Mouse (Mus musculus) heart, postnatal 25 days (tissue): ENCODE results near the gene Cdh6. TPM values are rescaled to one million over a fixed set of nuclear protein-coding genes. Genes with fewer than 3 reads are reported as not detected.

ENCODE experiments used
- DNase-seq: peaks from one replicate; pipeline ENCODE4 v3.0.0; 2022; ENCODE audit warnings: low spot score
- intact Hi-C: fragments of 180-260 bp; cut with DNase I; formaldehyde crosslinking; loops from one replicate; pipeline ENCODE4 v1.15.1; 2025
- total RNA-seq, 2 experiments: library from RNA; stranded (reverse); gene quantifications; 2 replicates each; pipeline ENCODE4 v1.2.3; 2021

Gene Cdh6
- total RNA-seq, 2 experiments from 2014 or later: 0.34 to 1.1 TPM

- intact Hi-C loops: no loop called here
- DNase-seq: no peak
Measured at GRCm38 (mm10) chr15:13076908-13077669, 96.4 kb downstream of the Cdh6 start.

GRCm38 (mm10) chr15:13074047-13074446, 99.4 kb downstream of the Cdh6 start:
- DNase-seq: no peak

GRCm38 (mm10) chr15:13068213-13068516, 105.3 kb downstream of the Cdh6 start:
- intact Hi-C loops: no loop called here
- no peak for DNase-seq

More at GRCm38 (mm10) chr15:13074047-13074446, 99.4 kb downstream of the Cdh6 start:
- intact Hi-C loops: no loop called here

- DNase-seq: no peak
- intact Hi-C loops: no loop called here
Measured at GRCm38 (mm10) chr15:13067429-13068212, 105.9 kb downstream of the Cdh6 start.

- no peak for DNase-seq
- intact Hi-C loops: no loop called here
Measured at GRCm38 (mm10) chr15:13066765-13067164, 106.7 kb downstream of the Cdh6 start.

GRCm38 (mm10) chr15:13063633-13064032, 109.8 kb downstream of the Cdh6 start:
- DNase-seq: no peak
- intact Hi-C loops: no loop called here

- no peak for DNase-seq
Measured at GRCm38 (mm10) chr15:13057728-13058127, 115.7 kb downstream of the Cdh6 start.

GRCm38 (mm10) chr15:13057302-13057701, 116.2 kb downstream of the Cdh6 start:
- intact Hi-C loops: no loop called here

More at GRCm38 (mm10) chr15:13057728-13058127, 115.7 kb downstream of the Cdh6 start:
- intact Hi-C loops: no loop called here

GRCm38 (mm10) chr15:13047910-13048309, 125.6 kb downstream of the Cdh6 start:
- no peak for DNase-seq
- intact Hi-C loops: no loop called here

More at GRCm38 (mm10) chr15:13057302-13057701, 116.2 kb downstream of the Cdh6 start:
- DNase-seq: no peak

GRCm38 (mm10) chr15:13034436-13034835, 139.0 kb downstream of the Cdh6 start:
- no peak for DNase-seq
- intact Hi-C loops: no loop called here

GRCm38 (mm10) chr15:13030641-13031040, 142.8 kb downstream of the Cdh6 start:
- DNase-seq: no peak
- intact Hi-C loops: no loop called here

GRCm38 (mm10) chr15:13027513-13027912, 146.0 kb downstream of the Cdh6 start:
- intact Hi-C loops: no loop called here
- no peak for DNase-seq

GRCm38 (mm10) chr15:13016756-13017357, 156.6 kb downstream of the Cdh6 start:
- intact Hi-C loops: no loop called here
- DNase-seq: no peak

GRCm38 (mm10) chr15:13008803-13009202, 164.7 kb downstream of the Cdh6 start:
- intact Hi-C loops: no loop called here
- no peak for DNase-seq

GRCm38 (mm10) chr15:13005934-13006333, 167.5 kb downstream of the Cdh6 start:
- no peak for DNase-seq
- intact Hi-C loops: no loop called here

GRCm38 (mm10) chr15:13001549-13001948, 171.9 kb downstream of the Cdh6 start:
- no peak for DNase-seq
- intact Hi-C loops: no loop called here

GRCm38 (mm10) chr15:12994563-12995359, 178.7 kb downstream of the Cdh6 start:
- intact Hi-C loops: no loop called here
- DNase-seq: no peak
